Mouse (Mus musculus) hindbrain, embryonic 11.5 days (tissue): ENCODE data around the gene Chac1. TPM values are rescaled to one million over a fixed set of nuclear protein-coding genes. Genes with fewer than 3 reads are reported as not detected.

Experiments used
- ATAC-seq: fragments of 200-750 bp; cut with Nextera tagmentation; 2 replicates; pipeline ENCODE4 v1.8.0; 2017; ENCODE audit warnings: mild to moderate bottlenecking, moderate TSS enrichment, moderate library complexity; ENCODE audit not compliant: low FRiP score
- DNase-seq: peaks from one replicate; pipeline ENCODE4 v3.0.0-alpha.2; 2015; ENCODE audit warnings: low spot score
- H3K27ac ChIP-seq: fragments of 300-500 bp; sonication (generic); 2 replicates; pipeline ENCODE4 v1.5.1; 2014; ENCODE audit warnings: mild to moderate bottlenecking, low read depth, low read length
- H3K27me3 ChIP-seq: fragments of 300-500 bp; sonication (generic); 2 replicates; pipeline ENCODE4 v1.6.1; 2014; ENCODE audit warnings: mild to moderate bottlenecking, low read length, moderate library complexity, mixed read lengths; ENCODE audit not compliant: control insufficient read depth, insufficient read depth
- H3K36me3 ChIP-seq: fragments of 300-500 bp; sonication (generic); 2 replicates; pipeline ENCODE4 v1.6.1; 2014; ENCODE audit warnings: mild to moderate bottlenecking, low read length, moderate library complexity, mixed read lengths; ENCODE audit not compliant: control insufficient read depth, insufficient read depth
- H3K4me1 ChIP-seq: fragments of 300-500 bp; sonication (generic); replicated peaks from 2 replicates; pipeline ENCODE4 v1.6.1; 2014; ENCODE audit warnings: low read length, mixed read lengths; ENCODE audit not compliant: control insufficient read depth, insufficient read depth
- H3K4me2 ChIP-seq: fragments of 300-500 bp; sonication (generic); replicated peaks from 2 replicates; pipeline ENCODE4 v1.6.1; 2014; ENCODE audit warnings: mild to moderate bottlenecking, low read depth, low read length
- H3K4me3 ChIP-seq: fragments of 300-500 bp; sonication (generic); 2 replicates; pipeline ENCODE4 v1.5.1; 2014; ENCODE audit warnings: low read depth, low read length
- H3K9ac ChIP-seq: fragments of 300-500 bp; sonication (generic); 2 replicates; pipeline ENCODE4 v1.6.1; 2014; ENCODE audit warnings: low read depth, low read length
- H3K9me3 ChIP-seq: fragments of 300-500 bp; sonication (generic); 2 replicates; pipeline ENCODE4 v1.6.1; 2016; ENCODE audit warnings: low read length; ENCODE audit not compliant: control insufficient read depth
- WGBS: fragments of 180-500 bp; shearing (Covaris S2); extraction: QIAGEN DNeasy Blood & Tissue Kit; methylation state at CpG from one replicate; pipeline ENCODE4 v1.1.7; 2014; 5-methylcytosine and 5-hydroxymethylcytosine counted together
- polyA plus RNA-seq: library from polyadenylated mRNA; unstranded; fragments of >200 nt; fragmentation: Nextera tagmentation; extraction: Ambion mirVana; gene quantifications from 2 replicates; pipeline ENCODE4 v1.2.1, GENCODE M21; 2014

Chac1 gene
- polyA plus RNA-seq, 1 experiment from 2014 or later: 0.46 TPM

GRCm38 (mm10) chr2:119334964-119335525 is 16.0 kb upstream of the Chac1 start:
- Histone ChIP-seq H3K9ac (no peak overlapping the region), H3K4me1 (no peaks in the 10 kb centered on the region), H3K27me3 (peaks cover 17% of the 10 kb centered on the region), H3K4me3 (no peak overlapping the region), H3K4me2 (no peak overlapping the region), H3K9me3 (no peaks in the 10 kb centered on the region), H3K36me3 (no peaks in the 10 kb centered on the region), H3K27ac (no peak overlapping the region)
- whole genome bisulfite sequencing: 76% methylated on average over 7 of the region's 7 CpGs
- DNase-seq (no peak), ATAC-seq (no peak)

- H3K27ac ChIP-seq: no peak overlapping the region
- H3K9me3 ChIP-seq: no peaks in the 10 kb centered on the region
- H3K4me1 ChIP-seq: no peaks in the 10 kb centered on the region
- H3K4me3 ChIP-seq: no peak overlapping the region
- H3K36me3 ChIP-seq: no peaks in the 10 kb centered on the region
- no peak overlapping the region for H3K9ac ChIP-seq
- 90% methylated on average over 1 of the region's 1 CpGs for WGBS
- ATAC-seq: no peak
- DNase-seq: no peak
- peaks cover 12% of the 10 kb centered on the region for H3K27me3 ChIP-seq
- H3K4me2 ChIP-seq: no peak overlapping the region
Measured at GRCm38 (mm10) chr2:119335535-119335934, 15.5 kb upstream of the Chac1 start.

- WGBS: 74% methylated on average over 2 of the region's 2 CpGs
- no peaks in the 10 kb centered on the region for H3K36me3 ChIP-seq
- H3K9me3 ChIP-seq: no peaks in the 10 kb centered on the region
- DNase-seq (no peak), ATAC-seq (no peak)
- no peak overlapping the region for H3K4me3 ChIP-seq
- H3K27ac ChIP-seq: no peak overlapping the region
- no peak overlapping the region for H3K9ac ChIP-seq
- no peak overlapping the region for H3K4me2 ChIP-seq
- H3K4me1 ChIP-seq: no peaks in the 10 kb centered on the region
- H3K27me3 ChIP-seq: peaks cover 8% of the 10 kb centered on the region
Measured at GRCm38 (mm10) chr2:119336002-119336401, 15.0 kb upstream of the Chac1 start.

GRCm38 (mm10) chr2:119336470-119336869 is 14.6 kb upstream of the Chac1 start:
- ATAC-seq (no peak), DNase-seq (no peak)
- no peak overlapping the region for H3K9ac ChIP-seq
- 67% methylated on average over 10 of the region's 10 CpGs for WGBS
- H3K9me3 ChIP-seq: no peaks in the 10 kb centered on the region
- no peak overlapping the region for H3K4me2 ChIP-seq
- peaks cover 5% of the 10 kb centered on the region; the same call in 1 of the 2 replicates for H3K27me3 ChIP-seq
- H3K36me3 ChIP-seq: no peaks in the 10 kb centered on the region
- no peaks in the 10 kb centered on the region for H3K4me1 ChIP-seq
- H3K27ac ChIP-seq: no peak overlapping the region
- no peak overlapping the region for H3K4me3 ChIP-seq

- peak; percentile 84 for ATAC-seq
- no peaks in the 10 kb centered on the region for H3K4me1 ChIP-seq
- no peaks in the 10 kb centered on the region for H3K36me3 ChIP-seq
- peak overlapping the region; percentile 83 for H3K9ac ChIP-seq
- H3K4me3 ChIP-seq: peak overlapping the region; percentile 57
- peak overlapping the region; percentile 71 for H3K27ac ChIP-seq
- peak; percentile 94 for DNase-seq
- H3K9me3 ChIP-seq: no peaks in the 10 kb centered on the region
- 8% methylated on average over 58 of the region's 60 CpGs for WGBS
- peak overlapping the region; percentile 82 for H3K4me2 ChIP-seq
- no peaks in the 10 kb centered on the region; the same call in 1 of the 2 replicates for H3K27me3 ChIP-seq
Measured at GRCm38 (mm10) chr2:119337425-119338265, 13.4 kb upstream of the Chac1 start.

- DNase-seq (no peak), ATAC-seq (no peak)
- Histone ChIP-seq H3K4me3 (no peak overlapping the region), H3K4me2 (no peak overlapping the region), H3K27me3 (no peaks in the 10 kb centered on the region), H3K4me1 (no peaks in the 10 kb centered on the region), H3K9ac (no peak overlapping the region), H3K36me3 (no peaks in the 10 kb centered on the region), H3K9me3 (no peaks in the 10 kb centered on the region), H3K27ac (no peak overlapping the region)
- WGBS: 47% methylated on average over 6 of the region's 6 CpGs
Measured at GRCm38 (mm10) chr2:119344537-119345138, 6.4 kb upstream of the Chac1 start.

- DNase-seq: no peak
- ATAC-seq: no peak
- Histone ChIP-seq H3K9me3 (no peaks in the 10 kb centered on the region), H3K27ac (no peak overlapping the region), H3K4me1 (0 out of 2 replicates have a peak, but pooled peaks cover 2% of the 10 kb centered on the region), H3K4me3 (no peak overlapping the region), H3K36me3 (no peaks in the 10 kb centered on the region), H3K4me2 (no peak overlapping the region), H3K27me3 (peaks cover 13% of the 10 kb centered on the region), H3K9ac (no peak overlapping the region)
- WGBS: 88% methylated on average over 8 of the region's 8 CpGs
Measured at GRCm38 (mm10) chr2:119353707-119354106, 2.7 kb downstream of the Chac1 start.

- no peak for DNase-seq
- whole genome bisulfite sequencing: 87% methylated on average over 3 of the region's 3 CpGs
- Histone ChIP-seq H3K27ac (no peak overlapping the region), H3K4me2 (no peak overlapping the region), H3K27me3 (peaks cover 12% of the 10 kb centered on the region), H3K4me1 (0 out of 2 replicates have a peak, but pooled peaks cover 2% of the 10 kb centered on the region), H3K9ac (no peak overlapping the region), H3K36me3 (no peaks in the 10 kb centered on the region), H3K4me3 (no peak overlapping the region), H3K9me3 (no peaks in the 10 kb centered on the region)
- ATAC-seq: no peak
Measured at GRCm38 (mm10) chr2:119355089-119355488, 4.1 kb downstream of the Chac1 start.
